Mouse (Mus musculus) G1E (cell line): ENCODE measurements at regions not wholly inside any gene's neighbourhood (a gene's known extent, or its start where the extent isn't known, plus 50 kb on each side); places are given as distances from the start of the nearest gene placed in this dataset.

Experiments used
- CTCF ChIP-seq: IDR thresholded peaks from 2 replicates; pipeline ENCODE4 v1.5.1; 2012; ENCODE audit warnings: low read depth, low read length, inconsistent platforms, mixed read lengths
- GATA1 ChIP-seq: IDR thresholded peaks from 2 replicates; pipeline ENCODE4 v1.6.1; 2012; ENCODE audit warnings: borderline replicate concordance, low read length, inconsistent platforms, mixed read lengths

GRCm38 (mm10) chr13:63988263-63988662 is 100.8 kb downstream of the Hsd17b3 start:
- TF ChIP-seq GATA1 (no peak), CTCF (no peak)
